Mouse (Mus musculus): ENCODE results near the gene St6galnac3. TPM values are rescaled to one million over a fixed set of nuclear protein-coding genes. Genes with fewer than 3 reads are reported as not detected.

Gene St6galnac3
- polyA plus RNA-seq, 1 experiment: not detected

DNA sequence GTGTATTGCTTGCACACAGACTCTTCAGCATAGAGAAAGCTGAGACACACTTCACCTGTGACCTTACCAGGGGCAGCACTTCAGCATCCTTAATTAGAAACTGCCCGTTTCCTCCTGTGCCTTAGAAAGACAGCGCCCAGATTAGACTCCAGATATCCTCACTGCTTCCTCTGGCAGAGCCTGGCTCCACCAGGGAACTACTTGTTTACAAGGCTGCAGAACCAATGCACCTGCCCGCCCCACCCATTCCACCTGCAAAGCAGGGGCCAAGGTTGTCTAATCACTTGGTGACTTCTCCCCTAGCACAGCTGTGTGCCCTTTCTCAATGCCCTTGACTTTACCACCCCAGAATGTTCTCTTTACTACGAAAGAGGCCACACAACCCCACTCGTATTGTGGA lies 239.8 kb downstream of the St6galnac3 start:
- no peak for TF ChIP-seq USF1 (IDR thresholded peaks at IDR 0.05; ENCODE audit: low read depth)
- no peak for TF ChIP-seq MAX (IDR thresholded peaks at IDR 0.05)
- no peaks in the 10 kb centered on the region for H3K79me2 ChIP-seq (ENCODE audit: control insufficient read depth, insufficient read depth)
- no peaks in the 10 kb centered on the region for H3K27me3 ChIP-seq (ENCODE audit: control insufficient read depth, insufficient read depth, insufficient read length)
- no peak overlapping the region for H3K4me3 ChIP-seq (ENCODE audit: insufficient read depth, poor library complexity, severe bottlenecking)
- H3ac ChIP-seq (ENCODE audit: control insufficient read depth, insufficient read length, low read depth): no peak overlapping the region
- H3K79me3 ChIP-seq (ENCODE audit: low read depth): no peaks in the 10 kb centered on the region
- no peaks in the 10 kb centered on the region for H3K36me3 ChIP-seq (ENCODE audit: control insufficient read depth, insufficient read depth)

GRCm38 (mm10) chr3:153484701-153485100 lies 240.3 kb downstream of the St6galnac3 start:
- TF ChIP-seq USF1 (IDR thresholded peaks at IDR 0.05; ENCODE audit: low read depth) (no peak), MYOD1 (IDR thresholded peaks at IDR 0.05; ENCODE audit: control insufficient read depth, insufficient read length, low read depth) (no peak), FOSL1 (IDR thresholded peaks at IDR 0.05; ENCODE audit: insufficient read depth, low read length, poor library complexity, severe bottlenecking) (no peak)
- no peak overlapping the region for H3ac ChIP-seq (ENCODE audit: control insufficient read depth, insufficient read length, low read depth)
- no peaks in the 10 kb centered on the region for H3K36me3 ChIP-seq (ENCODE audit: control insufficient read depth, insufficient read depth)
- no peak overlapping the region for H3K4me3 ChIP-seq (ENCODE audit: insufficient read depth, poor library complexity, severe bottlenecking)
- no peaks in the 10 kb centered on the region for H3K79me2 ChIP-seq (ENCODE audit: control insufficient read depth, insufficient read depth)
- no peaks in the 10 kb centered on the region for H3K27me3 ChIP-seq (ENCODE audit: control insufficient read depth, insufficient read depth, insufficient read length)
- H3K79me3 ChIP-seq (ENCODE audit: low read depth): no peaks in the 10 kb centered on the region

- Histone ChIP-seq H3K36me3 (ENCODE audit: control insufficient read depth, insufficient read depth) (no peaks in the 10 kb centered on the region), H3ac (ENCODE audit: control insufficient read depth, insufficient read length, low read depth) (no peak overlapping the region), H3K79me3 (ENCODE audit: low read depth) (no peaks in the 10 kb centered on the region), H3K79me2 (ENCODE audit: control insufficient read depth, insufficient read depth) (no peaks in the 10 kb centered on the region), H3K27me3 (ENCODE audit: control insufficient read depth, insufficient read depth, insufficient read length) (no peaks in the 10 kb centered on the region), H3K4me3 (ENCODE audit: insufficient read depth, poor library complexity, severe bottlenecking) (no peak overlapping the region)
- no peak for TF ChIP-seq FOSL1 (IDR thresholded peaks at IDR 0.05; ENCODE audit: insufficient read depth, low read length, poor library complexity, severe bottlenecking)
- TF ChIP-seq MYOG (IDR thresholded peaks at IDR 0.05; ENCODE audit: control insufficient read depth, extremely low read depth, insufficient read length): no peak
- no peak for TF ChIP-seq MYOD1 (IDR thresholded peaks at IDR 0.05; ENCODE audit: control insufficient read depth, insufficient read length, low read depth)
- TF ChIP-seq CEBPB (IDR thresholded peaks at IDR 0.05; ENCODE audit: low read depth): no peak
- TF ChIP-seq CTCF (IDR thresholded peaks at IDR 0.05; ENCODE audit: control insufficient read depth, insufficient read depth, insufficient read length): no peak
- no peak for TF ChIP-seq USF1 (IDR thresholded peaks at IDR 0.05; ENCODE audit: low read depth)
These were observed 241.3 kb downstream of the St6galnac3 start for GRCm38 (mm10) chr3:153483691-153484090.

DNA sequence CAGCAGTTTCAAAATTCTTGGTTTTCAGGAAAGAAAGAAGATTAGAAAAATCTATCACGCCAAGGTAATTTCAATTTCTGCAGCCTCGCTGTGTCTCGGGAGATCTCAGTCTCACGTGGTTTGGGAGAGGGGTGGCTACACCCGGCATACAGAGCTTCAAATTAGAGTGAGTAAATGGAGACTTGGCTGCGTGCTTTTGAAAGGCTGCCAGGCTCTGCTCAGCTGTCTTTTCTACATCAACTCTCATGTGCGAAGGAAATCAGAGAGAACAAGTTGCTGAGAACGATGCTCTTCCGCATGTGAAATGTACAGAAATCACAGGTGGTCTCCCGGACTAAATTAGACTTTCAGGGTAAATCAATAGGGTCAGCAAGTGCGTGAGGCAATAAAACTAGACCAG lies 242.9 kb downstream of the St6galnac3 start:
- Histone ChIP-seq H3K79me2 (ENCODE audit: control insufficient read depth, insufficient read depth) (no peaks in the 10 kb centered on the region), H3ac (ENCODE audit: control insufficient read depth, insufficient read length, low read depth) (no peak overlapping the region), H3K36me3 (ENCODE audit: control insufficient read depth, insufficient read depth) (no peaks in the 10 kb centered on the region), H3K4me3 (ENCODE audit: insufficient read depth, poor library complexity, severe bottlenecking) (no peak overlapping the region), H3K79me3 (ENCODE audit: low read depth) (no peaks in the 10 kb centered on the region), H3K27me3 (ENCODE audit: control insufficient read depth, insufficient read depth, insufficient read length) (no peaks in the 10 kb centered on the region)
- TF ChIP-seq MYOG (IDR thresholded peaks at IDR 0.05; ENCODE audit: control insufficient read depth, extremely low read depth, insufficient read length): no peak
- no peak for TF ChIP-seq FOSL1 (IDR thresholded peaks at IDR 0.05; ENCODE audit: insufficient read depth, low read length, poor library complexity, severe bottlenecking)
- TF ChIP-seq MYOD1 (IDR thresholded peaks at IDR 0.05; ENCODE audit: control insufficient read depth, insufficient read length, low read depth): no peak
- TF ChIP-seq USF1 (IDR thresholded peaks at IDR 0.05; ENCODE audit: low read depth): no peak

GRCm38 (mm10) chr3:153481012-153481411 lies 244.0 kb downstream of the St6galnac3 start:
- no peaks in the 10 kb centered on the region for H3K36me3 ChIP-seq (ENCODE audit: control insufficient read depth, insufficient read depth)
- no peaks in the 10 kb centered on the region for H3K79me2 ChIP-seq (ENCODE audit: control insufficient read depth, insufficient read depth)
- no peak for TF ChIP-seq MAX (IDR thresholded peaks at IDR 0.05)
- no peak for TF ChIP-seq FOSL1 (IDR thresholded peaks at IDR 0.05; ENCODE audit: insufficient read depth, low read length, poor library complexity, severe bottlenecking)
- no peak for TF ChIP-seq USF1 (IDR thresholded peaks at IDR 0.05; ENCODE audit: low read depth)
- no peak for TF ChIP-seq MYOD1 (IDR thresholded peaks at IDR 0.05; ENCODE audit: control insufficient read depth, insufficient read length, low read depth)
- TF ChIP-seq CTCF (IDR thresholded peaks at IDR 0.05; ENCODE audit: control insufficient read depth, insufficient read depth, insufficient read length): no peak
- TF ChIP-seq CEBPB (IDR thresholded peaks at IDR 0.05; ENCODE audit: low read depth): no peak
- TF ChIP-seq MYOG (IDR thresholded peaks at IDR 0.05; ENCODE audit: control insufficient read depth, extremely low read depth, insufficient read length): no peak
- H3K27me3 ChIP-seq (ENCODE audit: control insufficient read depth, insufficient read depth, insufficient read length): no peaks in the 10 kb centered on the region
- H3ac ChIP-seq (ENCODE audit: control insufficient read depth, insufficient read length, low read depth): no peak overlapping the region
- no peaks in the 10 kb centered on the region for H3K79me3 ChIP-seq (ENCODE audit: low read depth)
- H3K4me3 ChIP-seq (ENCODE audit: insufficient read depth, poor library complexity, severe bottlenecking): no peak overlapping the region

DNA sequence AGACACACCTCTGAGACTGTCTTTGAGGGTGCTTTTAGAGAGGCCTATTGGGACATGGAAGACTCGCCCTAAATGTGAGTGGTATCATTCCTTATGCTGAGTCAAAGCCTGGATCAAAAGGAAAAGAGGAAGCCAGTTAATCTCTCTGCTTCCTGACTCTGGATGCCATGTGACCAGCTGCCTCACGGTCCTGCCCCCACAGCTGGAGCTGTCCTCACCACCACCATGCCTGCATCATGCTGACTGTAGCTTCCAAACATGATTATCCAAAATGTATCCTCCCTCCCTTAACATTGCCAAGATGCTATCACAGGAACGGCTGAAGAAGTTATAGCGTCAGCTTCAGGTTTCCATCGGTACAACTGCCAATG lies 244.4 kb downstream of the St6galnac3 start:
- H3K79me3 ChIP-seq (ENCODE audit: low read depth): no peaks in the 10 kb centered on the region
- H3ac ChIP-seq (ENCODE audit: control insufficient read depth, insufficient read length, low read depth): no peak overlapping the region
- no peak for TF ChIP-seq CTCF (IDR thresholded peaks at IDR 0.05; ENCODE audit: control insufficient read depth, insufficient read depth, insufficient read length)
- TF ChIP-seq MYOD1 (IDR thresholded peaks at IDR 0.05; ENCODE audit: control insufficient read depth, insufficient read length, low read depth): no peak
- no peak for TF ChIP-seq CEBPB (IDR thresholded peaks at IDR 0.05; ENCODE audit: low read depth)
- TF ChIP-seq USF1 (IDR thresholded peaks at IDR 0.05; ENCODE audit: low read depth): no peak
- no peak for TF ChIP-seq MYOG (IDR thresholded peaks at IDR 0.05; ENCODE audit: control insufficient read depth, extremely low read depth, insufficient read length)
- H3K27me3 ChIP-seq (ENCODE audit: control insufficient read depth, insufficient read depth, insufficient read length): no peaks in the 10 kb centered on the region
- H3K79me2 ChIP-seq (ENCODE audit: control insufficient read depth, insufficient read depth): no peaks in the 10 kb centered on the region
- no peaks in the 10 kb centered on the region for H3K36me3 ChIP-seq (ENCODE audit: control insufficient read depth, insufficient read depth)
- H3K4me3 ChIP-seq (ENCODE audit: insufficient read depth, poor library complexity, severe bottlenecking): no peak overlapping the region
